Mouse (Mus musculus): ENCODE results near the gene Zfp750. TPM values are rescaled to one million over a fixed set of nuclear protein-coding genes. Genes with fewer than 3 reads are reported as not detected.

Gene Zfp750
- polyA plus RNA-seq, 1 experiment from 2014 or later: 2.6 TPM

- H3K4me1 ChIP-seq: peaks cover 20% of the 10 kb centered on the region
- no peaks in the 10 kb centered on the region for H3K9me3 ChIP-seq
- no peak for ATAC-seq (ENCODE audit: insufficient number of reproducible peaks, insufficient read depth, low FRiP score, low TSS enrichment)
- H3K36me3 ChIP-seq: 0 out of 2 replicates have a peak, but pooled peaks cover 4% of the 10 kb centered on the region
- 0 out of 2 replicates have a peak overlapping the region, but pooled peaks have one; percentile 60 for H3K27ac ChIP-seq
- H3K4me3 ChIP-seq: no peak overlapping the region
- H3K9ac ChIP-seq: no peak overlapping the region
- WGBS: 89% methylated on average over 5 of the region's 5 CpGs
- no peaks in the 10 kb centered on the region for H3K27me3 ChIP-seq
- no peak overlapping the region for H3K4me2 ChIP-seq (replicated peaks)
Measured at GRCm38 (mm10) chr11:121551206-121551799, 32.2 kb upstream of the Zfp750 start.

GRCm38 (mm10) chr11:121549843-121550647 lies 30.9 kb upstream of the Zfp750 start:
- H3K4me2 ChIP-seq (replicated peaks): no peak overlapping the region
- H3K9me3 ChIP-seq: no peaks in the 10 kb centered on the region
- 73% methylated on average over 17 of the region's 17 CpGs for WGBS
- H3K4me3 ChIP-seq: no peak overlapping the region
- H3K9ac ChIP-seq: no peak overlapping the region
- H3K36me3 ChIP-seq: 0 out of 2 replicates have a peak, but pooled peaks cover 4% of the 10 kb centered on the region
- 0 out of 2 replicates have a peak, but pooled peaks have one; percentile 35 for ATAC-seq (ENCODE audit: insufficient number of reproducible peaks, insufficient read depth, low FRiP score, low TSS enrichment)
- H3K4me1 ChIP-seq: peaks cover 20% of the 10 kb centered on the region
- H3K27ac ChIP-seq: peak overlapping the region; percentile 60
- no peaks in the 10 kb centered on the region for H3K27me3 ChIP-seq

- H3K9ac ChIP-seq: no peak overlapping the region
- H3K4me1 ChIP-seq: peaks cover 23% of the 10 kb centered on the region
- H3K27me3 ChIP-seq: no peaks in the 10 kb centered on the region
- H3K27ac ChIP-seq: no peak overlapping the region
- no peak overlapping the region for H3K4me2 ChIP-seq (replicated peaks)
- no peak overlapping the region for H3K4me3 ChIP-seq
- ATAC-seq (ENCODE audit: insufficient number of reproducible peaks, insufficient read depth, low FRiP score, low TSS enrichment): no peak
- no peaks in the 10 kb centered on the region for H3K9me3 ChIP-seq
- 0 out of 2 replicates have a peak, but pooled peaks cover 4% of the 10 kb centered on the region for H3K36me3 ChIP-seq
- 77% methylated on average over 12 of the region's 12 CpGs for WGBS
Measured at GRCm38 (mm10) chr11:121548996-121549842, 30.1 kb upstream of the Zfp750 start.

- peaks cover 10% of the 10 kb centered on the region for H3K36me3 ChIP-seq
- H3K27ac ChIP-seq: no peak overlapping the region
- no peaks in the 10 kb centered on the region for H3K27me3 ChIP-seq
- no peak for ATAC-seq (ENCODE audit: insufficient number of reproducible peaks, insufficient read depth, low FRiP score, low TSS enrichment)
- no peak overlapping the region for H3K9ac ChIP-seq
- H3K4me3 ChIP-seq: no peak overlapping the region
- no peaks in the 10 kb centered on the region for H3K9me3 ChIP-seq
- H3K4me2 ChIP-seq (replicated peaks): no peak overlapping the region
- peaks cover 23% of the 10 kb centered on the region for H3K4me1 ChIP-seq
- 88% methylated on average over 4 of the region's 4 CpGs for WGBS
Measured at GRCm38 (mm10) chr11:121547925-121548324, 28.8 kb upstream of the Zfp750 start.

GRCm38 (mm10) chr11:121547234-121547633 lies 28.1 kb upstream of the Zfp750 start:
- Histone ChIP-seq H3K36me3 (peaks cover 10% of the 10 kb centered on the region), H3K9me3 (no peaks in the 10 kb centered on the region), H3K27ac (no peak overlapping the region), H3K4me3 (no peak overlapping the region), H3K4me2 (replicated peaks) (no peak overlapping the region), H3K9ac (no peak overlapping the region), H3K4me1 (peaks cover 22% of the 10 kb centered on the region), H3K27me3 (no peaks in the 10 kb centered on the region)
- 89% methylated on average over 5 of the region's 5 CpGs for WGBS
- ATAC-seq (ENCODE audit: insufficient number of reproducible peaks, insufficient read depth, low FRiP score, low TSS enrichment): no peak

- H3K4me1 ChIP-seq: peaks cover 14% of the 10 kb centered on the region
- no peak overlapping the region for H3K4me2 ChIP-seq (replicated peaks)
- ATAC-seq (ENCODE audit: insufficient number of reproducible peaks, insufficient read depth, low FRiP score, low TSS enrichment): no peak
- H3K27me3 ChIP-seq: no peaks in the 10 kb centered on the region
- 80% methylated on average over 3 of the region's 3 CpGs for WGBS
- no peak overlapping the region for H3K27ac ChIP-seq
- H3K4me3 ChIP-seq: no peak overlapping the region
- peaks cover 7% of the 10 kb centered on the region for H3K36me3 ChIP-seq
- no peaks in the 10 kb centered on the region for H3K9me3 ChIP-seq
- H3K9ac ChIP-seq: no peak overlapping the region
Measured at GRCm38 (mm10) chr11:121545398-121546034, 26.4 kb upstream of the Zfp750 start.

GRCm38 (mm10) chr11:121544755-121545397 lies 25.7 kb upstream of the Zfp750 start:
- H3K9ac ChIP-seq: no peak overlapping the region

GRCm38 (mm10) chr11:121543922-121544321 lies 24.8 kb upstream of the Zfp750 start:
- 0 out of 2 replicates have a peak overlapping the region, but pooled peaks have one; percentile 6 for H3K27ac ChIP-seq

More at GRCm38 (mm10) chr11:121544755-121545397, 25.7 kb upstream of the Zfp750 start:
- ATAC-seq (ENCODE audit: insufficient number of reproducible peaks, insufficient read depth, low FRiP score, low TSS enrichment): no peak
- peaks cover 7% of the 10 kb centered on the region for H3K36me3 ChIP-seq
- H3K27ac ChIP-seq: peak overlapping the region; percentile 41; the same call in 1 of the 2 replicates
- H3K4me3 ChIP-seq: no peak overlapping the region
- 42% methylated on average over 7 of the region's 7 CpGs for WGBS
- H3K4me1 ChIP-seq: peaks cover 8% of the 10 kb centered on the region
- no peaks in the 10 kb centered on the region for H3K27me3 ChIP-seq
- no peaks in the 10 kb centered on the region for H3K9me3 ChIP-seq
- no peak overlapping the region for H3K4me2 ChIP-seq (replicated peaks)

GRCm38 (mm10) chr11:121543287-121543856 lies 24.2 kb upstream of the Zfp750 start:
- H3K4me3 ChIP-seq: no peak overlapping the region
- H3K4me1 ChIP-seq: peaks cover 3% of the 10 kb centered on the region; the same call in 1 of the 2 replicates
- H3K27ac ChIP-seq: 0 out of 2 replicates have a peak overlapping the region, but pooled peaks have one; percentile 6
- H3K9me3 ChIP-seq: no peaks in the 10 kb centered on the region
- ATAC-seq (ENCODE audit: insufficient number of reproducible peaks, insufficient read depth, low FRiP score, low TSS enrichment): no peak
- no peaks in the 10 kb centered on the region for H3K27me3 ChIP-seq
- WGBS: 87% methylated on average over 5 of the region's 5 CpGs
- no peak overlapping the region for H3K4me2 ChIP-seq (replicated peaks)
- no peak overlapping the region for H3K9ac ChIP-seq
- H3K36me3 ChIP-seq: peaks cover 7% of the 10 kb centered on the region

More at GRCm38 (mm10) chr11:121543922-121544321, 24.8 kb upstream of the Zfp750 start:
- Histone ChIP-seq H3K36me3 (peaks cover 7% of the 10 kb centered on the region), H3K27me3 (no peaks in the 10 kb centered on the region), H3K9ac (no peak overlapping the region), H3K4me2 (replicated peaks) (no peak overlapping the region), H3K4me3 (no peak overlapping the region), H3K4me1 (peaks cover 3% of the 10 kb centered on the region; the same call in 1 of the 2 replicates), H3K9me3 (no peaks in the 10 kb centered on the region)
- 81% methylated on average over 9 of the region's 9 CpGs for WGBS
- ATAC-seq (ENCODE audit: insufficient number of reproducible peaks, insufficient read depth, low FRiP score, low TSS enrichment): no peak

- Histone ChIP-seq H3K27ac (no peak overlapping the region), H3K27me3 (no peaks in the 10 kb centered on the region), H3K4me1 (peaks cover 3% of the 10 kb centered on the region; the same call in 1 of the 2 replicates), H3K4me3 (no peak overlapping the region), H3K9ac (no peak overlapping the region), H3K9me3 (no peaks in the 10 kb centered on the region), H3K4me2 (replicated peaks) (no peak overlapping the region), H3K36me3 (peaks cover 7% of the 10 kb centered on the region)
- 67% methylated on average over 4 of the region's 4 CpGs for WGBS
- no peak for ATAC-seq (ENCODE audit: insufficient number of reproducible peaks, insufficient read depth, low FRiP score, low TSS enrichment)
Measured at GRCm38 (mm10) chr11:121542471-121542870, 23.3 kb upstream of the Zfp750 start.
